Mouse (Mus musculus) embryonic facial prominence, embryonic 12.5 days (tissue): ENCODE results near the gene Zbtb6. TPM values are rescaled to one million over a fixed set of nuclear protein-coding genes. Genes with fewer than 3 reads are reported as not detected.

Experiments
- ATAC-seq: fragments of 200-750 bp; cut with Nextera tagmentation; 2 replicates; pipeline ENCODE4 v1.8.0; 2017; ENCODE audit not compliant: insufficient number of reproducible peaks, insufficient read depth, low FRiP score, low TSS enrichment
- H3K27ac ChIP-seq: fragments of 300-500 bp; sonication (generic); 2 replicates; pipeline ENCODE4 v1.5.1; 2016; ENCODE audit warnings: mild to moderate bottlenecking
- H3K27me3 ChIP-seq: fragments of 300-500 bp; sonication (generic); 2 replicates; pipeline ENCODE4 v1.6.1; 2016; ENCODE audit warnings: mild to moderate bottlenecking, moderate library complexity
- H3K36me3 ChIP-seq: fragments of 300-500 bp; sonication (generic); 2 replicates; pipeline ENCODE4 v1.6.1; 2016; ENCODE audit warnings: mild to moderate bottlenecking
- H3K4me1 ChIP-seq: fragments of 300-500 bp; sonication (generic); 2 replicates; pipeline ENCODE4 v1.6.1; 2016
- H3K4me2 ChIP-seq: fragments of 300-500 bp; sonication (generic); replicated peaks from 2 replicates; pipeline ENCODE4 v1.6.1; 2016; ENCODE audit warnings: mild to moderate bottlenecking, moderate library complexity
- H3K4me3 ChIP-seq: fragments of 300-500 bp; sonication (generic); 2 replicates; pipeline ENCODE4 v1.5.1; 2016; ENCODE audit warnings: mild to moderate bottlenecking
- H3K9ac ChIP-seq: fragments of 300-500 bp; sonication (generic); 2 replicates; pipeline ENCODE4 v1.6.1; 2016; ENCODE audit warnings: mild to moderate bottlenecking, moderate library complexity
- H3K9me3 ChIP-seq: fragments of 300-500 bp; sonication (generic); 2 replicates; pipeline ENCODE4 v1.6.1; 2016; ENCODE audit warnings: mild to moderate bottlenecking, moderate library complexity
- WGBS: fragments of 180-500 bp; shearing (Covaris S2); methylation state at CpG from one replicate; pipeline ENCODE4 v1.1.7; 2016; 5-methylcytosine and 5-hydroxymethylcytosine counted together
- polyA plus RNA-seq: library from polyadenylated mRNA; unstranded; fragments of >200 nt; fragmentation: Nextera tagmentation; extraction: Ambion mirVana; gene quantifications from 2 replicates; pipeline ENCODE4 v1.2.1, GENCODE M21; 2016

Zbtb6 gene
- polyA plus RNA-seq = 8.1 and 8.7 TPM in 2 replicates

GRCm38 (mm10) chr2:37442611-37443591 is at the start of gene Zbtb6, which contains the start of the genes Zbtb26 and Rabgap1:
Gene Zbtb6 (minus strand): TSS chr2:37443171.
Gene Zbtb26 (minus strand): TSS chr2:37443135.
Gene Rabgap1 (plus strand): TSS chr2:37443279.
- peak within 1 kb of the TSS; percentile 81 for H3K4me3 ChIP-seq
- H3K4me2 ChIP-seq = peak within 1 kb of the TSS; percentile 71
- H3K27me3 ChIP-seq = no peaks in the 10 kb centered on the region
- H3K9me3 ChIP-seq = no peaks in the 10 kb centered on the region
- under 1% methylated on average over 51 of the region's 51 CpGs for WGBS
- peak within 1 kb of the TSS; percentile 91 for H3K27ac ChIP-seq
- H3K4me1 ChIP-seq = peaks cover 17% of the 10 kb centered on the region
- peak; percentile 97 for ATAC-seq
- H3K9ac ChIP-seq = peak within 1 kb of the TSS; percentile 91
- H3K36me3 ChIP-seq = 0 out of 2 replicates have a peak, but pooled peaks cover 6% of the 10 kb centered on the region

- ATAC-seq = no peak
- peaks cover 61% of the 10 kb centered on the region for H3K36me3 ChIP-seq
- whole genome bisulfite sequencing = 93% methylated on average over 2 of the region's 2 CpGs
Observed at GRCm38 (mm10) chr2:37488956-37489355, 46.0 kb upstream of the Zbtb6 start.

GRCm38 (mm10) chr2:37486408-37486807 is 43.4 kb upstream of the Zbtb6 start:
- Histone ChIP-seq H3K36me3 (peaks cover 56% of the 10 kb centered on the region), H3K27me3 (no peaks in the 10 kb centered on the region), H3K9me3 (no peaks in the 10 kb centered on the region), H3K4me3 (no peak overlapping the region), H3K27ac (no peak overlapping the region), H3K9ac (no peak overlapping the region), H3K4me1 (no peaks in the 10 kb centered on the region), H3K4me2 (no peak overlapping the region)
- no peak for ATAC-seq

More at GRCm38 (mm10) chr2:37488956-37489355, 46.0 kb upstream of the Zbtb6 start:
- Histone ChIP-seq H3K4me3 (no peak overlapping the region), H3K9ac (no peak overlapping the region), H3K4me2 (no peak overlapping the region), H3K4me1 (no peaks in the 10 kb centered on the region), H3K27ac (no peak overlapping the region), H3K27me3 (no peaks in the 10 kb centered on the region), H3K9me3 (no peaks in the 10 kb centered on the region)

- no peak for ATAC-seq
- H3K4me2 ChIP-seq = no peak overlapping the region
- no peak overlapping the region for H3K27ac ChIP-seq
- no peaks in the 10 kb centered on the region for H3K4me1 ChIP-seq
- no peaks in the 10 kb centered on the region for H3K27me3 ChIP-seq
- H3K4me3 ChIP-seq = no peak overlapping the region
- no peak overlapping the region for H3K9ac ChIP-seq
- H3K9me3 ChIP-seq = no peaks in the 10 kb centered on the region
- WGBS = 82% methylated on average over 1 of the region's 1 CpGs
- H3K36me3 ChIP-seq = peaks cover 56% of the 10 kb centered on the region
Observed at GRCm38 (mm10) chr2:37485370-37485769, 42.4 kb upstream of the Zbtb6 start.

- Histone ChIP-seq H3K27ac (no peak overlapping the region), H3K4me2 (no peak overlapping the region), H3K9me3 (no peaks in the 10 kb centered on the region), H3K9ac (no peak overlapping the region), H3K36me3 (peaks cover 47% of the 10 kb centered on the region), H3K4me3 (no peak overlapping the region), H3K4me1 (no peaks in the 10 kb centered on the region), H3K27me3 (no peaks in the 10 kb centered on the region)
- no peak for ATAC-seq
- 90% methylated on average over 2 of the region's 2 CpGs for WGBS
Observed at GRCm38 (mm10) chr2:37484165-37484564, 41.2 kb upstream of the Zbtb6 start.

GRCm38 (mm10) chr2:37480039-37480438 is 37.1 kb upstream of the Zbtb6 start:
- H3K27me3 ChIP-seq = no peaks in the 10 kb centered on the region
- no peak overlapping the region for H3K9ac ChIP-seq
- H3K36me3 ChIP-seq = peaks cover 62% of the 10 kb centered on the region
- no peaks in the 10 kb centered on the region for H3K4me1 ChIP-seq
- H3K27ac ChIP-seq = no peak overlapping the region
- no peak overlapping the region for H3K4me2 ChIP-seq
- H3K4me3 ChIP-seq = no peak overlapping the region
- H3K9me3 ChIP-seq = no peaks in the 10 kb centered on the region
- no peak for ATAC-seq
- 93% methylated on average over 2 of the region's 2 CpGs for WGBS

- Histone ChIP-seq H3K4me1 (no peaks in the 10 kb centered on the region), H3K4me2 (no peak overlapping the region), H3K36me3 (peaks cover 58% of the 10 kb centered on the region), H3K4me3 (no peak overlapping the region), H3K9ac (no peak overlapping the region), H3K27me3 (no peaks in the 10 kb centered on the region), H3K27ac (no peak overlapping the region), H3K9me3 (no peaks in the 10 kb centered on the region)
- no peak for ATAC-seq
Observed at GRCm38 (mm10) chr2:37479559-37479958, 36.6 kb upstream of the Zbtb6 start.

- Histone ChIP-seq H3K4me3 (no peak overlapping the region), H3K4me2 (no peak overlapping the region), H3K9me3 (no peaks in the 10 kb centered on the region), H3K4me1 (no peaks in the 10 kb centered on the region), H3K27ac (no peak overlapping the region), H3K27me3 (no peaks in the 10 kb centered on the region), H3K9ac (no peak overlapping the region), H3K36me3 (peaks cover 14% of the 10 kb centered on the region)
- 98% methylated on average over 4 of the region's 4 CpGs for WGBS
- no peak for ATAC-seq
Observed at GRCm38 (mm10) chr2:37466266-37466665, 23.3 kb upstream of the Zbtb6 start.

GRCm38 (mm10) chr2:37460707-37461106 is 17.7 kb upstream of the Zbtb6 start:
- 91% methylated on average over 4 of the region's 4 CpGs for WGBS
- Histone ChIP-seq H3K27me3 (no peaks in the 10 kb centered on the region), H3K27ac (no peak overlapping the region)

GRCm38 (mm10) chr2:37452376-37452760 is 9.4 kb upstream of the Zbtb6 start:
- peak; percentile 84 for ATAC-seq
- H3K4me1 ChIP-seq = peaks cover 6% of the 10 kb centered on the region
- H3K4me2 ChIP-seq = peak overlapping the region; percentile 84
- no peaks in the 10 kb centered on the region for H3K9me3 ChIP-seq
- peak overlapping the region; percentile 92 for H3K4me3 ChIP-seq
- H3K27me3 ChIP-seq = no peaks in the 10 kb centered on the region
- no peaks in the 10 kb centered on the region for H3K36me3 ChIP-seq
- WGBS = 1% methylated on average over 23 of the region's 24 CpGs
- H3K27ac ChIP-seq = peak overlapping the region; percentile 82
- H3K9ac ChIP-seq = peak overlapping the region; percentile 93

More at GRCm38 (mm10) chr2:37460707-37461106, 17.7 kb upstream of the Zbtb6 start:
- no peak overlapping the region for H3K9ac ChIP-seq
- H3K9me3 ChIP-seq = no peaks in the 10 kb centered on the region
- no peak for ATAC-seq
- H3K4me3 ChIP-seq = no peak overlapping the region
- H3K36me3 ChIP-seq = no peaks in the 10 kb centered on the region
- no peaks in the 10 kb centered on the region for H3K4me1 ChIP-seq
- H3K4me2 ChIP-seq = no peak overlapping the region

GRCm38 (mm10) chr2:37451667-37452375 is 8.8 kb upstream of the Zbtb6 start:
- Histone ChIP-seq H3K27me3 (no peaks in the 10 kb centered on the region), H3K4me2 (peak overlapping the region; percentile 84), H3K9ac (peak overlapping the region; percentile 93), H3K36me3 (no peaks in the 10 kb centered on the region), H3K27ac (peak overlapping the region; percentile 82), H3K4me3 (peak overlapping the region; percentile 92), H3K9me3 (no peaks in the 10 kb centered on the region), H3K4me1 (peaks cover 6% of the 10 kb centered on the region)
- ATAC-seq = peak; percentile 96
- 8% methylated on average over 43 of the region's 44 CpGs for WGBS
